Mouse (Mus musculus): ENCODE results near the gene Kif16b. TPM values are rescaled to one million over a fixed set of nuclear protein-coding genes. Genes with fewer than 3 reads are reported as not detected.

The Kif16b gene
- 7.3 and 7.9 TPM in 2 replicates for polyA plus RNA-seq (2015; fragmentation: Nextera tagmentation; extraction: Ambion mirVana)

- DNase-seq (ENCODE audit: low spot score): peak; percentile 95
Observed at GRCm38 (mm10) chr2:142900862-142901805, at the start of gene Kif16b. Gene Kif16b, minus strand, starts transcription at chr2:142901531.

GRCm38 (mm10) chr2:142940899-142941642 lies 39.7 kb upstream of the Kif16b start:
- DNase-seq (ENCODE audit: low spot score): no peak

DNA sequence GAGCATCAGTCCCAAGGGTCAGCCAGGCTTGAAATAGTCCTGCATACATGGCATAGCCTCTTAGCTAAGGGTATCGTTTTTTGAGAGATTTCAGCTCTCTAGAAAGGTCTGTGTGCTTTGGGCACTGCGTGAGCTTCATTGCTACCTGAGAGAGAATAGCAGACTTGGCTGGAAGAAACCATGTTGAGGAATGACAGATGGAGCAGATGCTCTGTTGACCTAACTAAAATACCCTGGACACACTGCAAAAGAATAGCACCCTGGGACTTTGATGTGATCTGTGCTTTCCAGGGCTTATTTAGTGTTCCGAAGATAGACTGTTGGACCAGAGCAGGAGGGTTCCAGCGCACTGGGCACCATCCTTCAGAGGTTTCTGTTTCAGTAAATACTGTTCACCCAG lies 29.1 kb upstream of the Kif16b start:
- DNase-seq (ENCODE audit: low spot score): no peak

DNA sequence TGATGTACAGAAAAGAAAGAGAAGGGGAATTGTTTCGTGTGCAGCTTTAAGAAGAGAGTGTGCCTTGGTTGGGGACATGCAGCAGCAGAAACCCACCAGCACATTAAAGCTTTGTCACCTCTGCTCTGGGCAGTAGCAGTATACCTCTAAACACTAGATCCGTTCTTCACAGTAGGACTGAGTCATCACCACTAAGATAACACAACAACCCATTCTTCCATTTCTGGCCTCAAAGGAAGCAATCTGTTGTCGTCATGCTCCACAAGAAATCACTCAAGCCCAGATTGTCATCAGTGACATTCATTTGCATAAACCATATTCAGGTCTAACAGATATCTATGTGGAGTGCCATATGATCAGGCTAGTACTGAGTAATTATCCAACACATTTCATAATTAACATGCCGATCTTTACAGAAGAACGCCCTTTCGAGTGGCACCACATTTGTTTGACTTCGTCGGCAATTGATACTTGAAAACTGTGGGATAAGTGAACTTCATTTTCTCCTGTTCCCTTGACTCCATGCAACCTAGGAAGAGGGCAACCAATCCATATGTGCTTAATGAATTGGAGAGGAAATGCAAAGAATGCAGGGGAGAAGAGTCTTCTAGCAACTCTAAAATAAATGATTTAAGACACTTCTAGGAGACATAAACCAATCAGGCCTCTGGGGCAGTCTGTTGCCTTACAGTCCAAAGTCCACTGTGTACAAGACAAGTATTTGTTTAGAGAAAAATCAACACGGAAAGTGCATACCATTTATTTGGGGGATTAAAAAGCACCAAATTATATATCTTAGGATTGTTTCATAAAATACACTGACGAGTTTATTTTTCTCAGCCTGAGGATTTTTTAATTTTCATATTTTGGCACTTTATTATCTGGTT lies 28.1 kb upstream of the Kif16b start:
- no peak for DNase-seq (ENCODE audit: low spot score)

- no peak for DNase-seq (ENCODE audit: low spot score)
Observed at GRCm38 (mm10) chr2:142910808-142911388, 9.6 kb upstream of the Kif16b start.

- DNase-seq (ENCODE audit: low spot score): no peak
Observed at GRCm38 (mm10) chr2:142909213-142909612, 7.9 kb upstream of the Kif16b start.

GRCm38 (mm10) chr2:142907056-142907455 lies 5.7 kb upstream of the Kif16b start:
- DNase-seq (ENCODE audit: low spot score): no peak

DNA sequence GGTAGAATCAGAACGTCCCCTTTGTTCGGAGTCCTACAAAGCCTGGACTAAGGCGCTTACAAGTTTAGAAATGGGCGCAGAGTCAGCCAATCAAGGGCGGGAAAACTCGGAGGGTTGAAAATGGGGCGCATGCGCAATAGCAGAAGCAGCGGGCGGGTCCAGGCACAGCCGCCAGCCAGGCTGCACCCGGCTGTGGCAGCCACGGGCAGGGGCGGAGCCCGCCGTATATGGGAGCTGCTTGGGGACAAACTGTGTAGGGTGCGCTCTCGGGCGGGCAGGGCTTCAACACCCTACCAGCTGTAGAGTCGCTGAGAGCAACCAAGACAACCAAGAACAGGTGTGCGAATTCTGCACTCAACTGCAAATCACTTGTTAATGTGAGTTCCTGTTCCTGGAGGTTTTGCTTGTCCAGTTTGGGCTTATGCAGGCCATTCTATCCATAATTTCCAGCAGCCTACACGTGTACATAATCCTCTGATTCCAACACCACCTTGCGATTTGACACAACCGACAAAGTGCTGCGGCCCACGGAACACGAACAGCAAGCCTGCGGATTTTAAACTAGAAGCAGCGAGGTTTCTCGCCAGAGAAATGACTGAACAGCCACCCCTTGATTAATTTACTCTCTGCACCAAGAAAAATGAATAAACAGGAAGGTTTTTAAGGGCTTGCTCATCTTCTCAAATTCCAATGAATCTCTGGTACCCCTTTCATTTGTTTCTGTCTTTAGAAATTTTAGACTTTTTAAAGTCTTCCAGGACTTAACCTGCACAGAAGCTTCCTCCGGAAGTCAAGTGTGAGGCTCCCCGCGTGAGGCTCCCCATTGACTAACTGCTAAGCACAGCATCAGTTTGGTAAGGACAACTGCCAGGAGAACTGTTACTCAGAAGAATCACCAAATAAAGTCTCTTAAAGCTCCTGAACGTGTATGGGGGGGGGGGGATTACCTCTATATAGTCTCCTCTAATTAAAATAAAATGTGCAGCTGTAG lies 1.9 kb upstream of the Kif16b start:
- DNase-seq (ENCODE audit: low spot score): peak; percentile 97

DNA sequence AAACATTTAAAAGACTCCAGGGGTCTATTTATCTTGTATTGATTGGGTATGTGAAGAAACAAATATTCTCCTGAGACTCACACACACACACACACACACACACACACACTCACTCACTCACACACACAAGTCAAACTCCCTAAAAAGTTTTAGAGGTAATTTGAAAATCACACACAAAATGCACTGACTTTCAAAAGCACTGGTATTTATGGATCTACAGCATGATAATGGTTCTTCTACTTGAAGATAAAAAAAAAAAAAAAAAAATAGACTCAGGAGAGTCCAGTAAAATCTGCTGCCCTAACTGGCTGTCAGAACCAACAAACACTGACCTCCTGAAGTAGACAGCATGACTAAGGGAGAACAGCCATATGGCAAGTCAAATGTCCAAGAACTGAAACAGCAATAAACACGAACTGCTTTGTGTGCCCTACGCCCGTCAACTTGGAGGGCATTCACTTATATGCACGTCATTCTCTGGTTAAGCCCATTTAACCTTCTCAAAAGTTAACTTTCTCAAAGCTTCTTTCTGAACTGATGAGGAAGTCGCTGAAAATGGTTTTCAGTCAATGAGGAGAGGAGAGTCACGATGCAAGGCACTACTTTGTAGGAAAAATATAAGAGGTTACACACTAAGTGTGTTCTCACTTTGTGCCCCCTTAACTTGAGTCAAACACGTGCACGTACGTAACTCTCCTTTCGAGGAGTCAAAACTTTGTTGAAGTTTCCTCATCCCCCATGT lies 1.0 kb downstream of the Kif16b start:
- no peak for DNase-seq (ENCODE audit: low spot score)

DNA sequence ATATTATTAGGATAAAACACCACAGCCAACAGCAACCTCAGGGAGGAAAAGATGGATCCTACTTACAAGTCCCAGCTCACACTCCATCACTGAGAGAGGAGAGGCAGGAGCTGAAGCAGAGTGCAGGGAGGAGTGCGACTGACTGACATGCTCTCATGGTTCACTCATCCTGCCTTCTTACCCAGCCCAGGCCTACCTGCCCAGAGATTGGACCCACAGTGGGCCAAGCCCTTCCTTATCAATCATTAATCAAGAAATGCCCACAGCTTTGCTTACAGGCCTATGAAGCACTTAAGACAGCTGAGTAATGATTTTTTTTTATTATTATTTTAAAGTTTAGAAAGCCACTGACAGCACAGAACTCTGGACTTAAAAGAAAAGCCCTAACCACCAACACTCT lies 7.6 kb downstream of the Kif16b start:
- DNase-seq (ENCODE audit: low spot score): no peak

DNA sequence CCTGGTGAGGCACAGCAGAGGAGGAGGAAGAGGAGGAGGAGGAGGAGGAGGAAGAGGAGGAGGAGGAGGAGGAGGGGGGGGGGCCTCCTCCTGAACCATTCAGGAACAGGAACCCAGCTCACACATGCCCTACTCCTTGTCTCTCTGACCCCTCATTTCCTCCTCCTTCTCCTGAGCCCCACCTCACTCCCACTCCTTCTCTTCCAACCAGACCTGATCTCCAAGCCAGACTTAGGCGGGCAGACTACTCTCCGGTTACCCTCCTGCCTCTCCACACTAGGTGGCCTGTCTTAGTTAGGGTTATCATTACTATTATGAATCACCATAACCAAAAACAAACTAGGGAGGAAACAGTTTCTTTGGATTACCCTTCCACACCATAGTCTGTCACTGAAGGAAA lies 10.0 kb downstream of the Kif16b start:
- no peak for DNase-seq (ENCODE audit: low spot score)

DNA sequence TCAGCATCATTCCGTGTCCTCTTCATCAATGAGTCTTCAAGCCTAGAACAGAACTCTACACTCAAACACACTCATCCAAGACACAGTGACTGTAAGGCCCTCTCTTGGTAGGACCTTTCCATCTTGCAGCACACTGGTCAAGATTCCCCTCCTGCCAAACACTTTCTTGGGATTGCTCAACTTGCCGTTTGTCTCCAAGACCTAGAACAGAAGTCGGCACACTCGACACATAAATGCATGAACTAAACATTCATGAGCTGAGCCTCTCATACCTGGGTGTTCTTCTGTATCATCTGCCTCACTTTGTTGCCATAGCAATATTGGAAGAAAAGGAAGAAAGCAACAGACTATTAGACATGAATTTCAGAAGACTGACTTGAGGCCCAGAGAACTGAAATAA lies 16.9 kb downstream of the Kif16b start:
- DNase-seq (ENCODE audit: low spot score): no peak

DNA sequence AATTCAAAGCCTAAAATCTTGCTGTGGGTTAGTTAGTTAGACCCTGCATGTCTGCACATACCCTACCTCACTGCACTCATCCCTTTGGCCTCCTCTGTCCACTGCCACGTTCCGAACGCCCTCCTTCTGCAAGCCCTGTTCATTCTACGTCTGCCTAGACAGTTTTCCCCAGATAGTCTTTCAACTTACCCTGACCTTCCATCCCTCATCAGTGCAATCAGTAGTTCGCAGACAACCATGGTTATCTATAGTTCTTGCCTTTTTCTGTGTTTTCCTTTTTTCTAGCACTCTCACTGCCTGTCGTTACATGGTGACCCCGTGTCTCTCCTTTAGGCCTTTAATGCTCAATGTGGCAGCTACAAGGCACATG lies 17.7 kb downstream of the Kif16b start:
- DNase-seq (ENCODE audit: low spot score): no peak

GRCm38 (mm10) chr2:142882871-142883624 lies 18.3 kb downstream of the Kif16b start:
- no peak for DNase-seq (ENCODE audit: low spot score)

DNA sequence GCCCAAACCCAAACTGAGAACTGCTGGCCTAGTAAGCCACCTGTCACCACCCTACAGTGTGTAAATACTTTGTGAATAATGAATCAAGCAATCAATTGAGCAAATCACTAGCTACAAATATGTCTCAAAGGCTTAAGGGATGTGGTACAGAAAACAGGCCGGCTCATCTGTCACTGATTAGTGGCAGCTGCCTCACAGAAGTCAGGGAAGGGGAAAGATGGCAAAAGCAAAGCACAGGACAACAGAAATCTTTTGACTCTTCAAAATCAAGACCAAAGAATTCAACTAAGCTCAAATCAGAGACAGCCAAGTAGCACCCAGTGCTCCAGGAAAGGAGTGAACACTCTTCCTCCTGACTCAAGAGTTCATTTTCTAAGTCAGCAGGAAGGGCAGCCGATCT lies 18.9 kb downstream of the Kif16b start:
- DNase-seq (ENCODE audit: low spot score): no peak

DNA sequence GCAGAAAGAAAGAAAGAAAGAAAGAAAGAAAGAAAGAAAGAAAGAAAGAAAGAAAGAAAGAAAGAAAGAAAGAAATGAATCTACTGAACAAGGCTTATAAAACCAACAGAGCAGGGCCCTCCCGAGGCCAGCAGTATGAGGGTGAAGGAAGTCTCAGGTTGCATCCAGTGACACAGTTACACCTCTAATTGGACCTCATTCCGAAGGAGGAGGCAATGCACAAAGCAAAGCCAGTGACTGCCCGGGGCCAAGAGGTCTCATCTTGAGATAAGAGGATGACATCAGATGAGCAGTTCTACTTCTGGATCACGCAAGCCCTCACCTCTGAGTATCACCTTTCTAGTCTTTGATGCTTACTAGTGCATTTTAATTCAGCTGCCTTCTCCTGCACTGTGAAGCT lies 20.2 kb downstream of the Kif16b start:
- no peak for DNase-seq (ENCODE audit: low spot score)

GRCm38 (mm10) chr2:142879257-142879818 lies 22.0 kb downstream of the Kif16b start:
- DNase-seq (ENCODE audit: low spot score): no peak

GRCm38 (mm10) chr2:142876636-142877035 lies 24.7 kb downstream of the Kif16b start:
- no peak for DNase-seq (ENCODE audit: low spot score)

Measured in thymus, postnatal 0 days (tissue).